Mouse (Mus musculus): ENCODE results near the gene Gdf2. TPM values are rescaled to one million over a fixed set of nuclear protein-coding genes. Genes with fewer than 3 reads are reported as not detected.
A peak's percentile ranks its signal among the peaks of the same experiment; 100 is the strongest.

The Gdf2 gene
- polyA plus RNA-seq, 1 experiment from 2014 or later, result not detected

DNA sequence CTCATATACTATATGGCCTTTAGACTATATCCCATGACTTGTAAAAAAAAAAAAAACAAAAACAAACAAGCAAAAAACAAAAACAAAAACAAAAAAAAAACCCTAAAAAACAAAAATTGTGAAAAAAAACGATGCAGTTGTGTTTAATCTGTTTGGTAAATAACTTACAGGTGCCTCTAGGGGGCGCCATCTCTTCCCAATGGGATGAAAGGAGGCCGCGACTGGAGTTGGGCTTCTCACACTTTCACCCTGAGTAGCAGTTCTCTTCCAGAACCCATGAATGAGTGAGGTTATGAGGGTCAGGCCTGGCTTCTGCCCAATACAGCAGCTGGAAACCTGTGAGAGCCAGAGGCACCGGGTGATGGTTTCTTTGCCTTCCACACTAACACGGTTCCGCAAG is 24.8 kb downstream of the Gdf2 start:
- H3K27ac ChIP-seq (ENCODE audit: low read depth, low read length), result no peak overlapping the region
- no peak for ATAC-seq
- no peaks in the 10 kb centered on the region for H3K9me3 ChIP-seq (ENCODE audit: control insufficient read depth)
- no peaks in the 10 kb centered on the region for H3K4me1 ChIP-seq (replicated peaks; ENCODE audit: control insufficient read depth, insufficient read depth, low read length)
- TF ChIP-seq CTCF (IDR thresholded peaks at IDR 0.05; ENCODE audit: low read depth), result peak; percentile 37
- no peak overlapping the region for H3K9ac ChIP-seq (ENCODE audit: low read depth, low read length)
- WGBS, result 67% methylated on average over 7 of the region's 7 CpGs
- H3K36me3 ChIP-seq (ENCODE audit: control insufficient read depth, insufficient read depth), result no peaks in the 10 kb centered on the region
- no peak overlapping the region for H3K4me3 ChIP-seq (ENCODE audit: low read depth, low read length)
- no peak overlapping the region for H3K4me2 ChIP-seq (replicated peaks; ENCODE audit: low read depth)
- no peaks in the 10 kb centered on the region for H3K27me3 ChIP-seq (replicated peaks; ENCODE audit: control insufficient read depth, insufficient read depth, low read length)

DNA sequence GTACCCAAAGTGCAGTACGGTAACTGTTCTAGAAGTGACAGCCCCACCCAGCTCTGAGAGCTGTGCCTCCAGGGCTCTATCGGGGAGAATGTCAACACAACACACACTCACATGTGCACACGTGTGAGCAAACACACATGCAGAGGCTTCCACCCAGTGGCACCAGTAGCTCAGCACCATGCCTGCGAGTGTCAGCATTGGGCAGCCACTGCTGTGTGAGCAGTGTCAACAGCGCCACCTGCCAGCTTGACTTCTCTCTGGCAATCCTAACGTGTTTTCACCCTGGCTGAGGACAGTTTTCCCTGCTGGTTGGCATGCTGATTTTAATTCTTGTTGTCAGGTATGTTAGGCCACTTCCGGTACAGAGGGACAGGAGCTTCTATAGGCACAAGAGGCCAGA is 31.8 kb downstream of the Gdf2 start:
- H3K4me3 ChIP-seq (ENCODE audit: low read depth, low read length), result no peak overlapping the region
- 44% methylated on average over 7 of the region's 7 CpGs for WGBS
- TF ChIP-seq CTCF (IDR thresholded peaks at IDR 0.05; ENCODE audit: low read depth), result peak; percentile 64
- no peaks in the 10 kb centered on the region for H3K36me3 ChIP-seq (ENCODE audit: control insufficient read depth, insufficient read depth)
- ATAC-seq, result no peak
- no peak overlapping the region for H3K4me2 ChIP-seq (replicated peaks; ENCODE audit: low read depth)
- no peak overlapping the region for H3K27ac ChIP-seq (ENCODE audit: low read depth, low read length)
- H3K9ac ChIP-seq (ENCODE audit: low read depth, low read length), result no peak overlapping the region
- H3K9me3 ChIP-seq (ENCODE audit: control insufficient read depth), result no peaks in the 10 kb centered on the region
- no peaks in the 10 kb centered on the region for H3K4me1 ChIP-seq (replicated peaks; ENCODE audit: control insufficient read depth, insufficient read depth, low read length)
- H3K27me3 ChIP-seq (replicated peaks; ENCODE audit: control insufficient read depth, insufficient read depth, low read length), result 0 out of 2 replicates have a peak, but pooled peaks cover 3% of the 10 kb centered on the region

GRCm38 (mm10) chr14:33974752-33975151 is 33.9 kb downstream of the Gdf2 start:
- Histone ChIP-seq H3K4me3 (ENCODE audit: low read depth, low read length) (no peak overlapping the region), H3K27ac (ENCODE audit: low read depth, low read length) (no peak overlapping the region), H3K4me2 (replicated peaks; ENCODE audit: low read depth) (no peak overlapping the region), H3K9me3 (ENCODE audit: control insufficient read depth) (no peaks in the 10 kb centered on the region), H3K27me3 (replicated peaks; ENCODE audit: control insufficient read depth, insufficient read depth, low read length) (0 out of 2 replicates have a peak, but pooled peaks cover 3% of the 10 kb centered on the region), H3K9ac (ENCODE audit: low read depth, low read length) (no peak overlapping the region), H3K4me1 (replicated peaks; ENCODE audit: control insufficient read depth, insufficient read depth, low read length) (no peaks in the 10 kb centered on the region), H3K36me3 (ENCODE audit: control insufficient read depth, insufficient read depth) (no peaks in the 10 kb centered on the region)
- WGBS, result 71% methylated on average over 5 of the region's 5 CpGs
- no peak for TF ChIP-seq CTCF (IDR thresholded peaks at IDR 0.05; ENCODE audit: low read depth)
- no peak for ATAC-seq

GRCm38 (mm10) chr14:33977748-33978147 is 36.9 kb downstream of the Gdf2 start:
- no peak for TF ChIP-seq CTCF (IDR thresholded peaks at IDR 0.05; ENCODE audit: low read depth)
- Histone ChIP-seq H3K4me3 (ENCODE audit: low read depth, low read length) (no peak overlapping the region), H3K27ac (ENCODE audit: low read depth, low read length) (no peak overlapping the region), H3K9ac (ENCODE audit: low read depth, low read length) (no peak overlapping the region), H3K4me1 (replicated peaks; ENCODE audit: control insufficient read depth, insufficient read depth, low read length) (no peaks in the 10 kb centered on the region), H3K4me2 (replicated peaks; ENCODE audit: low read depth) (no peak overlapping the region), H3K9me3 (ENCODE audit: control insufficient read depth) (no peaks in the 10 kb centered on the region), H3K36me3 (ENCODE audit: control insufficient read depth, insufficient read depth) (no peaks in the 10 kb centered on the region), H3K27me3 (replicated peaks; ENCODE audit: control insufficient read depth, insufficient read depth, low read length) (0 out of 2 replicates have a peak, but pooled peaks cover 3% of the 10 kb centered on the region)
- 43% methylated on average over 7 of the region's 7 CpGs for WGBS
- no peak for ATAC-seq

- Histone ChIP-seq H3K36me3 (ENCODE audit: control insufficient read depth, insufficient read depth) (no peaks in the 10 kb centered on the region), H3K27ac (ENCODE audit: low read depth, low read length) (no peak within 1 kb of the TSS), H3K4me2 (replicated peaks; ENCODE audit: low read depth) (peak within 1 kb of the TSS; percentile 54), H3K4me1 (replicated peaks; ENCODE audit: control insufficient read depth, insufficient read depth, low read length) (no peaks in the 10 kb centered on the region), H3K9me3 (ENCODE audit: control insufficient read depth) (no peaks in the 10 kb centered on the region), H3K4me3 (ENCODE audit: low read depth, low read length) (peak within 1 kb of the TSS; percentile 25), H3K27me3 (replicated peaks; ENCODE audit: control insufficient read depth, insufficient read depth, low read length) (0 out of 2 replicates have a peak, but pooled peaks cover 3% of the 10 kb centered on the region), H3K9ac (ENCODE audit: low read depth, low read length) (no peak within 1 kb of the TSS)
- ATAC-seq, result no peak
- no peak for TF ChIP-seq CTCF (IDR thresholded peaks at IDR 0.05; ENCODE audit: low read depth)
- WGBS, result 2% methylated on average over 25 of the region's 25 CpGs
These were observed 37.8 kb downstream of the Gdf2 start, which contains the start of gene Zfp488 for GRCm38 (mm10) chr14:33978604-33979059. Gene Zfp488, minus strand, starts transcription at chr14:33978764.

DNA sequence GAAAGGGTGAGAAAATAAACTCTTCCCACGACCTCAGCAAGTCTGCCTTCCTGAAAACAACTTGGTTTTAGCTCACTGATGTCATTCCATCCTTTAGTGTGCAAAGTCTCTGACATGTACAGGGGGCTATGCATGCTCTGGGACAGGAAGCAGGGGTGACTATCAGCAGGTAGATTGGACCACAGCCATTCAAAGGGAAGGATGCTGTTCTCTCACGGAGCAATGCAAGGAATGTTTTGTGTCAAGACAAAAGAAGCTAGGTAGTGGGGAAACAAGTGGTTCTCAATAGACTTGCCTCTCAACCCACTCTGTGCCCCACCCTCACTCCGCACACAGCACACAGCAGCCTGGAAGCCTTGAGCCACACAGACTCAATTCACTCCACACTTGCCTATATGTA is 48.4 kb downstream of the Gdf2 start:
- Histone ChIP-seq H3K4me2 (replicated peaks; ENCODE audit: low read depth) (no peak overlapping the region), H3K27me3 (replicated peaks; ENCODE audit: control insufficient read depth, insufficient read depth, low read length) (no peaks in the 10 kb centered on the region), H3K4me3 (ENCODE audit: low read depth, low read length) (no peak overlapping the region), H3K9me3 (ENCODE audit: control insufficient read depth) (no peaks in the 10 kb centered on the region), H3K27ac (ENCODE audit: low read depth, low read length) (no peak overlapping the region), H3K4me1 (replicated peaks; ENCODE audit: control insufficient read depth, insufficient read depth, low read length) (no peaks in the 10 kb centered on the region), H3K9ac (ENCODE audit: low read depth, low read length) (no peak overlapping the region), H3K36me3 (ENCODE audit: control insufficient read depth, insufficient read depth) (no peaks in the 10 kb centered on the region)
- no peak for ATAC-seq
- TF ChIP-seq CTCF (IDR thresholded peaks at IDR 0.05; ENCODE audit: low read depth), result no peak
- WGBS, result 49% methylated on average over 3 of the region's 3 CpGs

DNA sequence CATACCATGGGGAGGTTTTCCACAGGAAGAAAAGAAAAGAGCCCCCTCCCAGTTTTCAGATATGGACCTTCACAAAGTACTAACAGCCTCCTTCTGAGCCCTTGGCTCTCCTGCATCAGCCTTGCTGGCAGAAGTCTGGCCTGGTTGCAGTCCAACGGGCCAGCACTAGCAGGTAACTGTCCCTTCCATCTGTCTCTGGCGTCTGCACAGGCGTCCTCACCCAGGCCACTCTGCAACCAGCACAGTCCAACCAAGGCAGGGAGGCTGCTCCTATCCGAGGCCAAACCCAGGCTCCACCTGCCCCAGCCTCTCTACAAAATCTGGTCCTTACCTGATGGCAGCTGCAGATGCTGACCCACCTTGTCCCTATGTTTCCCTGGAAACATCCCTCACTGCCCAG is 51.1 kb downstream of the Gdf2 start:
- H3K4me3 ChIP-seq (ENCODE audit: low read depth, low read length), result no peak overlapping the region
- no peak for ATAC-seq
- H3K9me3 ChIP-seq (ENCODE audit: control insufficient read depth), result no peaks in the 10 kb centered on the region
- H3K36me3 ChIP-seq (ENCODE audit: control insufficient read depth, insufficient read depth), result no peaks in the 10 kb centered on the region
- H3K4me2 ChIP-seq (replicated peaks; ENCODE audit: low read depth), result no peak overlapping the region
- H3K27me3 ChIP-seq (replicated peaks; ENCODE audit: control insufficient read depth, insufficient read depth, low read length), result no peaks in the 10 kb centered on the region
- no peak overlapping the region for H3K27ac ChIP-seq (ENCODE audit: low read depth, low read length)
- WGBS, result 72% methylated on average over 4 of the region's 4 CpGs
- H3K9ac ChIP-seq (ENCODE audit: low read depth, low read length), result no peak overlapping the region
- no peak for TF ChIP-seq CTCF (IDR thresholded peaks at IDR 0.05; ENCODE audit: low read depth)
- H3K4me1 ChIP-seq (replicated peaks; ENCODE audit: control insufficient read depth, insufficient read depth, low read length), result no peaks in the 10 kb centered on the region
